Mouse (Mus musculus) adrenal gland, postnatal 14 days (tissue): ENCODE results near the gene Ncan. TPM values are rescaled to one million over a fixed set of nuclear protein-coding genes. Genes with fewer than 3 reads are reported as not detected.
A peak's percentile ranks its signal among the peaks of the same experiment; 100 is the strongest.

Experiments
- DNase-seq: peaks from one replicate; pipeline ENCODE4 v3.0.0; 2021; ENCODE audit warnings: mixed read lengths
- total RNA-seq: library from RNA; stranded (reverse); gene quantifications from 2 replicates; pipeline ENCODE4 v1.2.3, GENCODE M21; 2021

The Ncan gene
- total RNA-seq, 1 experiment from 2014 or later = 0.67 TPM

DNA sequence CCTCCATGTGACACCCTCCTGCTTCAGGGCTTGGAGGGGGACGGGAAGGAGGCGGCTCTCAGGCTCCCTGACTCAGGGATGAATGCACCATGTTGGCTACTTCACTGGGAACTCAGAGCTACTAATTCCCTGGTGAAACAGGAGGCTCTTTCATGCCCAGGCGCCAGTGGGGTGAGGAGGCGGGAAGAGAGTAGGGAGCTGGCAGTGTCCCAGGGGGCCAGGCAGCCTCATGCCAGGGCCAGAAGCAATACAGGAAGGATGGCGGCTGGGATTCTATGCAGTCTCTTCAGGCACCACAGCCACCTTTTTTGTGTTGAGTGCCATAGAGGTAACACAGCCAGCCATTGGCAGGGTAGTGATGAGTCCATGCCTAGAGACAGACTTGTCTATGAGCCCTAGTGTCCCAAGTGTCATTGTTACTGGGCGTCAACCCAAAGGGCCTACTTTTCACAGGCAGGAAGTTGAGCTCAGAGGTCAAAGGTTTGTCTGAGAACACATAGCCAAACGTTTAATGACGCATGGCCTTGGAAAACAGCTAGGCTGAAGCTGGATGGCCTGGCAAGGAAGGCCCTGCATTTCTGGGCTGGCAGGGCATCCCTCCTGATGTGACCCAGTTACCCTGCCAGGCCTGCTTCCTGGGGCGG, 8.8 kb upstream of the Ncan start:
- peak; percentile 64 for DNase-seq

DNA sequence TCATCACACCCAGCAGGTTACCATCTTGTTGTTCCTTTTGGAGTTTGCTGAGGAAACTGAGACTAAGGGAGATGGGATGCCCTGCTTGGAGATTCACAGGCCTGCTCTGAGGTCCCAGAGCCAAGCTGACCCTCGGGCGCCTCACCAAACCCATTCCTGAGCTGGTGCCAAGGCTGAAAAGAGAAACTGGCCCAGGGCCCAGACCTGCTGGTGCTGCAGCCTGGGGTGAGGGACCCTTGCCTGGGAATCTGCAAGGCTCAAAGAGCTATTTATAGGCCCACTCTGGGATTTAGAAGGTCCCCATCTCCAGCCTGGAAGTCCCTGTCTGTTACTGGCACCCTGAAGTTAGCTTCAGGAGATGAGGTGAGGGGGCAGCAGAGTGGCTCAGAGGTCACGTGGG, 7.8 kb upstream of the Ncan start:
- DNase-seq = peak; percentile 80

DNA sequence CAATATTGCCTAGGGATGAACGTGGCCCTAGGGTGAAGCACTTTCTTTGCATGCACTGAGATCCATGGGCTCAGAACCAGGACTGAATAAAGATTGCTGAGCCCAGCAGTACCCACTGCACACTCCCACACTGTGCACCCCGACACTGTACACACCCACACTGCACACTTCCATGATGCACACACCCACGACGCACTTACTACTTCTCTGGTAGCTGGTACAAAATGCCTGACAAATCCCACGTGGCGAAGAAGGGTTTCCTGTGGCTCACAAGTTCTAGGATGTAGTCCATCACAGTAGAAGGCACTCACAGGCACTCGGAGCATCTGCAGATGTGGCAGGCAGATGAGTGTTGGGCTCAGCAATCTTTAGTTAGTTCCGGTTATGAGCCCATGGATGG, 4.3 kb upstream of the Ncan start:
- no peak for DNase-seq

DNA sequence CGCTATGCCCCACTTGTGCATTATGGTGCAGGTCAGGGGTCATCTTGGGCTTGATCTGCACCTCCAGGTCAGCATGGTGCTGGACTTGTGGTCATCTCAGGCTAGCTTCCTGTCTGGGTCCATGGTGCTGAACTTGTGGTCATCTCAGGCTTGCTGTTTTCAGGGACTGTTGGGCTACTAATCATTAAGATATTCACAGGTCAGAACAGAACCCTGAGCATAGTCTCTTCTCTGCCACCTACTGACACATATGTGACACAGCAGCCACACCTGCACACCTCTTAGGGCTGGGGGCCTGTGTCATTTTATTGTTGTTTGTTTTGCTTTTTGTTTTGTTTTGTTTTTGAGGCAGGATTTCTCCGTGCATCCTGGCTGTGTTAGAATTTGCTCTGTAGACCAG, 2.2 kb upstream of the Ncan start:
- no peak for DNase-seq

DNA sequence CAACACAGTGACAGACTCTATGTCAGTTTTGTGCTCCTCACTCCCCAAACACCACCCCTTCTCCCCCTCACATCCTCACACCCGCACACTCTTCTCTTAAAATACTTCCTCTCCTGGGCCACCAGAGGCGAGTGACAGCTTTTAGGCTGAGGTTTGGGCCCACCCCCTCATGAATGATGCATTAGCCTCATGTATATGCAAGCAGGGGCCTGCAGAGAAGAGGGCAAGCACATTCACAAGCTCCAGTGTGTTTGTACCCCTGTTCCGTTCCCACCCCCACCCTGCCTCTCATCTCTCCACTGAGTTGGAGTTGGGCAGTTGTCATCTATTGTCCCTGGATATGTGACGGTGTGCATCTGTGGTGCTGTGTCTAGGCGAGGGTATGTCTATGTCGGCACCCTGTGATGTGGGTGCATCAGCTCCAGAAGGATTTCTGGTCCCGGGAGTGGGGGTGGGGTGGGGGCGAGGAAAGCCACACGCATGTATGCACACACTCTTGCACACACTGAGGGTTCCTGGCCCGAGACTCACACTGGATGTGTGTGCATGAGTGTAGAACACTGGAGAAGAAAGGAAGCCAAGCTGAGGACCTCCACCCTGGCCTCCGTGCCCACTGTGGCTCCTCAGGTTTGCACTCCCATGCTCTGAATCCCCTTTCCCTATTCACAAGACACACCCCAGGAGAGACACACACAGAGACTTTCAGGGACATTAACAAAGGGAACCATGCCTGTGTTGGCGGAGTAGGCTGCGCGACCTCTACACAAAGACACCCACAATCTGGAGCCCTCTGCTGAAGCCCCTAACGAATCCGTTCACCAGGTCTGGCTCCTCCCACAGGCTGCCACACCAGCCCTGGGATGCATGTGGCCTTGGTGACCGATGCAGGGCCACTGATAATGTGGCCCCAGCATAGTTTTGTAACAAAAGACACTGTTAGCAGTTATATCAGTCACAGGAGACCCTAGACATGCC, 1.7 kb downstream of the Ncan start:
- no peak for DNase-seq

DNA sequence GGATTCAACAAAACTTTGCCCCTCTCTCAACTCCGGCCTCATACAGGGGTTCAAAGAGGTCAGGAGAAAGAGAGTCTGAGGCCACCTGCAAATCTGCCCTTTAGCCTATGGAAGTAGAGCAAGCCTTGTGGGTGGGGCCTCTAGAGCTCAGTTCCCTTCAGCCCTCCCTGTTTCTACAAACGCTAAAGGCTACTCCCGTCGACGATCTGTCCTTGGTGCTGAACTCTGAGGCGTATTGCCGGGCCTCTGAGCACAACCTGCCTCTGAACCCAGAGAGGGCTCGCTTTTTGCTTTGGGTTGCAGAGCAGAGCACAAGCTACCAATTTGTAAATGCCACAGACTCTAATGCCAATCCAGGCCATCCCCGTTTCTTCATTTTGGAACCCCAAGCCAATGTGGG, 3.1 kb downstream of the Ncan start:
- DNase-seq = peak; percentile 71

DNA sequence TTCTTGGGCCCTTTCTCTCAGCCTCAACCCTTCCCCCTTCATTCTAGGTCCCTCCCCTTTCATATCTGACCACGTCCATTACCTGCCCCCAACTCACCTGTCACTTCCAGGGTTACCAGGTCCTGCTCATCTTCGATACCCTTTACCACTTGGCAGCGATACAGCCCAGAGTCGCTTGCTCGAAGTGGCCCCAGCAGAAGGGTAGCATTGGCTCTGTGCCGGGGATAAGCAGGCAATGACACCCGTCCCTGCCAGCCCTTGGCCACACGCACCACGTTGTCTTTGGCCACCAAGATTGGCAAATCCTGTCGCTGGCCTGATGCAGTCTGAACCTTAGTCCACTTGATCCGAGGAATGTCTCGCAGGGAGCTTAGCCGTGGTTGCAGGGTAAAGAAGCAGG, 5.8 kb downstream of the Ncan start:
- DNase-seq = peak; percentile 49

DNA sequence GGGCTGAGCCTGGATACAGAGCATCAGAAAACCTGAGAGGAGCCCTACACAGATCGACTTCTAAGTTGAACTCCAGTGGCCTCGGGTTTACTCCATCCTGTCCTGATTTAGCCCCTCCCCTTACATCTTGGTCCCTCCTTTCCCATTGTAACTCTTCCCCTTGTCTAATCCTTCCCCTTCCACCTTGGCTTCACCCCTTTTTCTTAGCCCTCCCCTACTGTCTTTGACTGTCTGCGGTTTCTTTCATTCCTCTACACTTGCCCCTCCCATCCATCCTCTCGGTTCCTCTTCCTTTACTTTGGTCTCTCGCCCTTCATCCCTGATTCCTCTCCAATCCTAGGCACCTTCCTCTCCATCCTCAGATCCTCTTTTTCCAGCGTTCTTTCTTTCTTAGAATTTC, 6.2 kb downstream of the Ncan start:
- no peak for DNase-seq

DNA sequence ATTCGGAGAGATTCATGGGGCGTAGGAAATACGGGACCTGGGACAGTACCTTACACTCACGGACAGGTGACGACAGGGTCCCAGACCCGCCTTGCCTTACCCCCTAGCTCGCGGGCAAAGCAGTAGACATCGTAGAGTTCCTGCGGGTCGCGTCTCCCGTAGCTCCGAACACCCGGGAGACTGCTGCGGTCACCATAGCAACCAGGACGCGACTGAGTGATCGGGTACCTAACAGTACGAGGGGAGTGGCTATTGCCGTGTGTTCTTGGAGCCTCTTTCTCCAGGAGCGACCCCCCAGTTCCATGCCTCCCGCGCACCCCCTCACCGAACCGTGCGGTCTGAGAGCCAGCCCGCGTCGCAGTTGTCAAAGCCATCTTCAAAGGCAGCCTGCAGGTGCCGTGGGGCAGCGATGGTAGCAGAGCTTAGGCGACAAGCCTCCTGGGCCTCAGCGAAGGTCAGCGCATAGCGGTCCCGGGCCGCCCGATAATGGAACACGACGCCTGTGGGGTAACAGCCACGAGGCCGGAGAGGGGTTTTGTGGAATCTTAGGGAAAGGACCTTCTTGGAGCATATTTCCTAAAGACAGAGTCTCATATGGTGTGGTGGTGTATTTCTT, 8.2 kb downstream of the Ncan start:
- no peak for DNase-seq

DNA sequence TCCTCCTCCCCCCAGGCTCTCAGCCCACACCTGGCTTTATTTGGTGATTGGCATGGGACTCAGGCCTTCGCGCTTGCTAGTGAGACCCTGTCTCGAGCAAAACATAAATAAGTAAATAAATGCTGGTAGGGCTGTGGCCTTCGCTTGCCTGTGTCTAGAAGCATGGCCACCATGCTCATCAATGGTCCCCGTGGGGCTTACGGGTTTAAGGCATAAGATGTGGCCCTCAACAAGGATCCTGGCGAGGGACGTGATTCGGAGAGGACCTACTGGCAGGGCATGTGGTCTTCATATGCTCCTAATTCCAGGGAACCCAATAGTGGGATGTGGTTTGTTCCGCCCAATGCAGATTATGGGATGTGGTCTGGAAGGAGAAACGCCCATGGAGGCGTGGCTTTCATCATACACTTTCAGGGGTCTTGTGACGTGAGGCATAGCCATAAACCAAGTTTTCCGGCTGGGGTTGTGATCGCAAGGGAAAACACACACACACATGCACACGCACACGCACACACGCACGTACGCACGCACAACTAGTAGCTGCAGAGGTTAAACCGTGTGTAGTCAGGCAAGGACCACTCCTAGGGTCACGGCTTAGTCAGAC, 9.4 kb downstream of the Ncan start:
- no peak for DNase-seq

DNA sequence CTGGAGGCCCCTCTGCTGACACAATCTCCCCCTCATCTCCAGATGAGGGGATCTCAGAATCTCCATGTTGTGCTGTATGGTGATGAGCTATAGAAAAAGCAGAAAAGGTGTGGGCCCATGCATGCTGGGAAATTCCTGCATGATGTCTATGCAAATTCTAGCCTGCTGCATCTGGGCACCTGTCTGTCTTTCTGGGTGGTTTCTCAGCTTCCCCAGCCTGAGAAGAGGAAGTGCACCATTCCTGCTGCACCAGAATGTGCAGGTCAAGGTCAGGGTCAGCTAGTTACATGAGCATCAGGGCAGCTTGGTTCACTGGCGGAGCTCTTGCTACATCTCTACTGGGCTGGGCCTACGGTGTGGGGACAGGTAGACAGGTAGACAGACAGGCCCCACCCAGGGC, 10.2 kb downstream of the Ncan start:
- no peak for DNase-seq

DNA sequence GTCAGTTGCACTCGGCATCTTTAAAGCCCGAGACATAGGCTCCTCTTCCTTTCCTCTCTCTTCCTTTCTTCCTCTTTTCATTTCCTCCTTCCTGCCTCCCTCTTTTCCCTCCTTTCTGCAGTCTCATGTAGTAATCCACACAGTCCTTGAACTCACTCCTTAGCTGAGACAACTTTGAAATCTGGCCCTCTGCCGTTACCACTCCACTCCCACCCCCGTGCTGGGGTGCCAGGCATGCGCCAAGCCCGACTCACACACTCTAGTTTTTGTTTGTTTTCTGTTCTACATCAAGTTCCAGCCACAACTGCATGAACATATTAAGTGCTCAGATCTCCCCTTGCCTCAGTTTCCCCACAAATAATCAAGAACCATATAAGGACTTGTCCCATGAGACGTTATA, 15.8 kb downstream of the Ncan start:
- no peak for DNase-seq

DNA sequence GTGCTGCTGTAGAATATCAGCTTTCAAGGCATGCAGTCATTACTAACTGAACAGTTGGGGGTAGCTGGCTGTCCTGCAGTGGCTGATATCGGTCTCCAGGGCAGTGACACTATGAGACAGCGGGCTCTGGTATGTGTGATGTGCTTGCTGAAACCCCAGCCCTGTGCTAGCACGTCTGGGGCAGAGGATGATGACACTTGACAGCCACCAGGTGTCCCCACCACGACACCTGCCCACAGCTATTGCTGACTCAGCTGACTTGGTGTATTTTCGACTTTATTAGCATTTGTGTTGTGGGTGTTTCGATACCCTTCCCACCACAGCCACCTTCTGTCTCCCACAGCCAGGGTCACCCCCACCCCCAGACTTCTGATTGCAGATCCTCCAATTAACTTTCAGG, 16.2 kb downstream of the Ncan start:
- DNase-seq = peak; percentile 61

DNA sequence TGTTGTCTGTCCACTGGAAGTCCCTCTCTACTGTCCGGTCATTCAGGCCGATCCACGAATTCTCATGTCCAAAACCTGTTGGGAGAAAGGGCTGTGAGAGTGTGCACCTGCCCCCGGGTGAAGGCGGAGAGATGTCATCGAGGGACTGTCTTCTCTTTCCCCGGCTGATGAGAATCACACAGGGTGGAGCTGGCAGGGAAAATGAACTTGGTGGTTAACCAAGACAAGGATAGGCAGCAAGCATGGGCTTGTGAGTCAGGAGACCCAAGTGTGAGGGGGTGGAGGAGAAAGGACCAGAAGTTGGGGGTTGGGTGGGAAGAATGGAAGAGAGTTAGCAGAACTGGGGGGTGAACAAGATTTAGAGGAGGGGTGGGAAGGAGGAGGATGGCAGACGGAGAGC, 20.4 kb downstream of the Ncan start:
- no peak for DNase-seq

DNA sequence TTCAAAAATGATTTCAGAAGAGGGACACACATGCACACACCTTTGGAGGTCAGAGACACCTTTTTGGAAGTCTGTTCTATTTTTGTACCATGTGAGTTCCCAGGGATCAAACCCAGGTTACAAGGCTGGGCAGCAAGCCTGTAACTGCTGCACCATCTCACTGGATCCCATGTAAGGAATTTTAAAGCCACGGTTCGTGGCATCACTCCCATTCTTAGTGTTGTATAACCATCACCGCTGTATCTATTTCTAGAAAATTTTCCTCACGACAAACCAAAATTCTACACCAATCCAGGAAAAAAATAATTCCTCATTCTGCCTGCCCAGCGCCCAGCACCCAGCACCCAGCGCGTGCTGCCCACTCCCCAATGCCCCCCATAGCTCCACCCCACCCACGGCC, 21.4 kb downstream of the Ncan start:
- no peak for DNase-seq

DNA sequence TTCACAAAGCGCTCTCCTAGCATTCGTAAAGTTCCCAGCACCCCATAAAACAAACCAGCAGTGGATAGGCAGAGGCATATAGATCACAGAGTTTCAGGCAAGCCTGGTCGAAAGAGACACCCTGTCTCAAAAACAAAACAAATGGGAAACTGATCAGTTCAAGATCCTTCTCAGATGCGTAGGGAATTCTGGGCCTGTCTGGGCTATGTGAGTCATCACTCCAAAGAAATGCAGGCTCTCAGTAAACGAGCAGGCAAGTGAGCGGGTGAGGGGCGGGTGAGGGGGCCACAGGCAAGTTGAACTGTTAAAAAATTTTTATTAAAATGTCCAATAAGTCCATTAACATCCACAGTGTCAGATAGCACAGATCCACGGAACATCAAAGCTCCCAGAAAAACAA, 27.9 kb downstream of the Ncan start:
- DNase-seq = no peak

DNA sequence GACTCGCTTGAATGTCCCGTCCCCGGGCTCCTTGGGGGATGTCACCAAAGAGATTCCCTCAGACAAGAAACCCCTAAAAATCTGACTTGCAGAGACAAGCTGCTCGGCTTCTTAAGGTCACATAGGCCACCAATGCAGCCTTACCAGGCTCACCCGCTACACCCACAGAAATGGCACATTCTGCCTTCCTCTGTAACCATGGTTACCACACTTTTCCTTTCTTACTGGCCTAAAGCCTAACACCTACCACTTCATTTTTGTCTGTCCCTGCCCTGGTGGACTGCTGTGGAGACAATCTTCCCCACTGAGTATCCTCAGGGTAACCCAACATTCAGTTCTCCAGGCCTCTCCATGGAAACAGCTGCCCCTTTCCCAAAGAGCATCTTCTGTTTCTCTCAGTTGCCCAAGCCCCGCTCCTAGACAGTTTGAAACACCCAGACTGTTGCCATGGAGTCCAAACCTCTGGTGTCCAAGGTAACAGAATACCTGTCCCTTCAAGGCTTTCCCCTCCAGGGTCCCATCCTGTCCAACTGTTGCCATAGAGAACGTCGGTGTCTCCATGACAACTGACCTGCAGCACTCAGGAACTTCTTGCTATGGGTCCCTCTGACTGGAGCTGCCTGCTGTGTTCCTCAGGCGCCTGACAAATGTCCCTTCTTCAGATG, 31.2 kb downstream of the Ncan start:
- DNase-seq = no peak

DNA sequence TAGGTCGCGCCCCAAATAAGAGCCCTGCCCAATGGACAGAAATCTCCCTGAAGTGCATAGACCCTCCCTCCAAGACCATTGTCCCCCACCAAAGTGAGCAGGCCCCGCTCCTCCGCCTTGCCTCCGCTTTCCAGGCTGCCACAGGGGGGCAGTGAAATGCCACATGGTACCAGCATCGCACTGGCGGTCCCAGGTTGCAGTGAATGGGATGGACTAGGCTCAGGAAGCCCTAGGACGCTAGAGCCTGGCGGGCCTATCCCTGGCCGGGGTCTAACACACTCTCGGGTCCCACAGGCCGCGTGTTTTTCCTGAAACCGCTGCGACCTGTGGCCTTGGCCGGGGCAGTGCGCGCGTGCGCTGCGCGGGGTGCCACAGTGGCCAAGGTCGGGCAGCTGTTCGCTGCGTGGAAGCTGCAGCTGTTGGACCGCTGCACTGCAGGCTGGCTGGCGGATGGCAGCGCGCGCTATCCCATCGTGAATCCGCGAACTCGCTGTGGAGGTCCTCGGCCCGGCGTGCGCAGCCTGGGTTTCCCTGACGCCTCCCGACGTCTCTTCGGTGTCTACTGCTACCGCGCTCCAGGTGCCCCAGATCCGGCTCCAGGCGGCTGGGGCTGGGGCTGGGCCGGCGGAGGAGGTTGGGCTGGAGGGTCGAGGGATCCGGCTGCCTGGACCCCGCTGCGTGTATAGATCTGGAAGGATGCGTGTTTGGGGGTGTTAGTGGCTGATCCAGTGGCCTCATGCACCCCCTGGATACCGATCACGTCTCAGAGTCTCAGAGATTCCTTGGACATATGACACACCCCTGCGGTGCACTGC, 32.6 kb downstream of the Ncan start:
- peak; percentile 67 for DNase-seq

DNA sequence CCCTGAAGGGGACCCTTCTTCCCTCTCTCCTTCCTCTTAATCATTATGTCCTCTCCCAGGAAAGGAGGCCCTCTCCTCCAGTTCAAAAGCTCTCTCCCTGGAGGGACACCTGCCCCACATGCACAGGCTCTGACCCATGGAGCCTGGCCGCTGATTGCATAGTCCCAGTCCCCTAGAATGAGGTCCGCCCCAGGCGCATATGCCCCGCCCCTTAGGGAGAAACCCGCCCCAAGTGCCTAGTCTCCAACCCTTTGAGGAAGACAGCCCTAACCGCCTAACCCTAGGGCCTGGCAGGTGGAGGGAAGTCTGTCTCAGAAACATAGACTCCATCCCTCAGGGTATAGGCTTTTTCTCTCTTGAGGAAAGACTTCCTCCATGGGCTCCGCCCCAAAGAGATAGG, 33.4 kb downstream of the Ncan start:
- DNase-seq = peak; percentile 11

DNA sequence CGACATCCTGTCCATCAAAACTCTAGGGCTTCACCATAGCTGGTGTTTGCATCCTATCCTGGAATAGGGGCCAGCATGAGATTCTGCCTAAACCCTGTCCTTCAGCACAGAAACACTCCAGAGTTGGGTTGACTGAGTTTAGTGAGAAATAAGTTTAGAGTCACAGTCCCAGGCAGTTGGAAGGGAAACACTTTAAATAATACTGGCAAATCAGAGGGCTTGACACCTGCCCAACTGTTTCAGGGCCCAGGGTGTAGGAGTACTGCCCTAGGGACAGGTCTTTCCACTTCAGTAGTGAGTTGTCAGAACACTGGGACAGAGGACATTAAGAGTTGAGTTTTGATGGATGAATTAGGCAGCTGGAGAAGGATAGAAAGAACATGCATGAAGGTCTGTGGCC, 34.5 kb downstream of the Ncan start:
- DNase-seq = no peak
